Mouse (Mus musculus): ENCODE measurements around the gene Crybg1. TPM values are rescaled to one million over a fixed set of nuclear protein-coding genes. Genes with fewer than 3 reads are reported as not detected.

The Crybg1 gene
- polyA plus RNA-seq, 1 experiment, result 5.9 TPM

DNA sequence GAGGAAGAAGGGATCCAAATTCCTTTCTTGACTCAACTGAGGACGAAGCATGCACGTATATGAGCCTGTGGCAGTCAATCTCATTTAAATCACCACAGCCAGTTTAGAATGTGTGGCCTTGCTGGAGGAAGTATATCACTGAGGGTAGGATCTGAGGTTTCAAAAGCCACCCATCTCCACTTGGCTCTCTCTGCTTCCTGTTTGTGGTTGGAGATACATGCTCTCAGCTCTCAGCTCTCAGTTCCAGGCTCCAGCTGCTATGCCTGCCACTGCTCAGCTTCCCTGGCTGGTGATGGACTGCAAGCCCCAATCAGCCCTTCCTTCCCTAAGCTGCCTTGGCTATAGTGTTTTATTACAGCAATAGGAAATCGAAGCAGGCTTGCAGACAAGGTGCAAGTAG, 119.1 kb downstream of the Crybg1 start:
- DNase-seq (ENCODE audit: low read depth in 1 of 2, low spot score in 2 of 2), result no peak
- Histone ChIP-seq H3K36me3 (ENCODE audit: control insufficient read depth, insufficient read depth, low read length) (no peaks in the 10 kb centered on the region), H3K27me3 (ENCODE audit: control insufficient read depth, insufficient read depth, low read length) (no peaks in the 10 kb centered on the region), H3K27ac (ENCODE audit: insufficient read depth, low read length) (no peak overlapping the region), H3K4me1 (ENCODE audit: control insufficient read depth, insufficient read depth, insufficient read length) (peaks cover 6% of the 10 kb centered on the region; the same call in 1 of the 2 replicates), H3K4me3 (ENCODE audit: extremely low read depth, insufficient read depth, insufficient read length) (no peak overlapping the region)
- TF ChIP-seq CTCF (IDR thresholded peaks at IDR 0.05; ENCODE audit: extremely low read depth, insufficient read depth, insufficient read length, insufficient replicate concordance), result no peak
- no peak for TF ChIP-seq POLR2A (IDR thresholded peaks at IDR 0.05; ENCODE audit: low read depth, low read length)
- 6% methylated on average over 3 of the region's 3 CpGs for WGBS

- no peaks in the 10 kb centered on the region for H3K36me3 ChIP-seq (ENCODE audit: control insufficient read depth, insufficient read depth, low read length)
- TF ChIP-seq POLR2A (IDR thresholded peaks at IDR 0.05; ENCODE audit: low read depth, low read length) (no peak), CTCF (IDR thresholded peaks at IDR 0.05; ENCODE audit: extremely low read depth, insufficient read depth, insufficient read length, insufficient replicate concordance) (no peak)
- H3K4me3 ChIP-seq (ENCODE audit: extremely low read depth, insufficient read depth, insufficient read length), result no peak overlapping the region
- H3K4me1 ChIP-seq (ENCODE audit: control insufficient read depth, insufficient read depth, insufficient read length), result peaks cover 6% of the 10 kb centered on the region; the same call in 1 of the 2 replicates
- H3K27ac ChIP-seq (ENCODE audit: insufficient read depth, low read length), result no peak overlapping the region
- H3K27me3 ChIP-seq (ENCODE audit: control insufficient read depth, insufficient read depth, low read length), result no peaks in the 10 kb centered on the region
- DNase-seq (ENCODE audit: low read depth in 1 of 2, low spot score in 2 of 2), result no peak
- WGBS, result 69% methylated on average over 1 of the region's 1 CpGs
Observed at GRCm38 (mm10) chr10:44027226-44027625, 121.4 kb downstream of the Crybg1 start.

- DNase-seq (ENCODE audit: low read depth in 1 of 2, low spot score in 2 of 2), result no peak
- no peak overlapping the region for H3K27ac ChIP-seq (ENCODE audit: insufficient read depth, low read length)
- H3K36me3 ChIP-seq (ENCODE audit: control insufficient read depth, insufficient read depth, low read length), result no peaks in the 10 kb centered on the region
- H3K4me1 ChIP-seq (ENCODE audit: control insufficient read depth, insufficient read depth, insufficient read length), result peaks cover 6% of the 10 kb centered on the region; the same call in 1 of the 2 replicates
- 94% methylated on average over 1 of the region's 1 CpGs for WGBS
- H3K4me3 ChIP-seq (ENCODE audit: extremely low read depth, insufficient read depth, insufficient read length), result no peak overlapping the region
- no peak for TF ChIP-seq CTCF (IDR thresholded peaks at IDR 0.05; ENCODE audit: extremely low read depth, insufficient read depth, insufficient read length, insufficient replicate concordance)
- TF ChIP-seq POLR2A (IDR thresholded peaks at IDR 0.05; ENCODE audit: low read depth, low read length), result no peak
- no peaks in the 10 kb centered on the region for H3K27me3 ChIP-seq (ENCODE audit: control insufficient read depth, insufficient read depth, low read length)
Observed at GRCm38 (mm10) chr10:44026105-44026504, 122.5 kb downstream of the Crybg1 start.

GRCm38 (mm10) chr10:44024705-44025104, 123.9 kb downstream of the Crybg1 start:
- no peaks in the 10 kb centered on the region for H3K27me3 ChIP-seq (ENCODE audit: control insufficient read depth, insufficient read depth, low read length)
- no peak for DNase-seq (ENCODE audit: low read depth in 1 of 2, low spot score in 2 of 2)
- peaks cover 3% of the 10 kb centered on the region; the same call in 1 of the 2 replicates for H3K4me1 ChIP-seq (ENCODE audit: control insufficient read depth, insufficient read depth, insufficient read length)
- TF ChIP-seq POLR2A (IDR thresholded peaks at IDR 0.05; ENCODE audit: low read depth, low read length) (no peak), CTCF (IDR thresholded peaks at IDR 0.05; ENCODE audit: extremely low read depth, insufficient read depth, insufficient read length, insufficient replicate concordance) (no peak)
- H3K36me3 ChIP-seq (ENCODE audit: control insufficient read depth, insufficient read depth, low read length), result no peaks in the 10 kb centered on the region
- no peak overlapping the region for H3K4me3 ChIP-seq (ENCODE audit: extremely low read depth, insufficient read depth, insufficient read length)
- 52% methylated on average over 10 of the region's 10 CpGs for WGBS
- H3K27ac ChIP-seq (ENCODE audit: insufficient read depth, low read length), result no peak overlapping the region

- H3K4me1 ChIP-seq (ENCODE audit: control insufficient read depth, insufficient read depth, insufficient read length), result no peaks in the 10 kb centered on the region
- H3K27me3 ChIP-seq (ENCODE audit: control insufficient read depth, insufficient read depth, low read length), result no peaks in the 10 kb centered on the region
- TF ChIP-seq CTCF (IDR thresholded peaks at IDR 0.05; ENCODE audit: extremely low read depth, insufficient read depth, insufficient read length, insufficient replicate concordance) (no peak), POLR2A (IDR thresholded peaks at IDR 0.05; ENCODE audit: low read depth, low read length) (no peak)
- H3K36me3 ChIP-seq (ENCODE audit: control insufficient read depth, insufficient read depth, low read length), result no peaks in the 10 kb centered on the region
- no peak overlapping the region for H3K4me3 ChIP-seq (ENCODE audit: extremely low read depth, insufficient read depth, insufficient read length)
- DNase-seq (ENCODE audit: low read depth in 1 of 2, low spot score in 2 of 2), result no peak
- WGBS, result 77% methylated on average over 4 of the region's 4 CpGs
- no peak overlapping the region for H3K27ac ChIP-seq (ENCODE audit: insufficient read depth, low read length)
Observed at GRCm38 (mm10) chr10:44020141-44020540, 128.5 kb downstream of the Crybg1 start.

DNA sequence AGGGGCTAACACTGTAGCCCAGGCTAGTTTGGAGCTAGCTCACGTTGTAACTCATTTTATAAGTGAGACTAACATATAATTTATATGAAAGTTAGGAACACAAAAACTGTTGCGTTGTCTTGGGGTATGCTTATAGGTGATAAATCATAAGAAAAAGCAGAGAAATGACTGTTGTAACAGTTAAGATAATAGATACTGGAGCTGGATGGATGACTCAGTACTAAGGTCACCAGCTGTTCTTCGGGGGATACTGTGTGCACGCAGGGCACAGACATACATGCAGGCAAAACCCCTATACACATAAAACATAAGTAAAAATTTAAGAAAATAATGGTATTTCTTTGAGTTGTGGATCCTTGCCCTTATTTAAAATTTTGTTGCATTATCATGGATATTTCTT, 130.1 kb downstream of the Crybg1 start:
- no peak overlapping the region for H3K4me3 ChIP-seq (ENCODE audit: extremely low read depth, insufficient read depth, insufficient read length)
- no peak for TF ChIP-seq CTCF (IDR thresholded peaks at IDR 0.05; ENCODE audit: extremely low read depth, insufficient read depth, insufficient read length, insufficient replicate concordance)
- no peak for TF ChIP-seq POLR2A (IDR thresholded peaks at IDR 0.05; ENCODE audit: low read depth, low read length)
- DNase-seq (ENCODE audit: low read depth in 1 of 2, low spot score in 2 of 2), result no peak
- H3K27ac ChIP-seq (ENCODE audit: insufficient read depth, low read length), result no peak overlapping the region
- H3K36me3 ChIP-seq (ENCODE audit: control insufficient read depth, insufficient read depth, low read length), result no peaks in the 10 kb centered on the region
- 85% methylated on average over 4 of the region's 4 CpGs for WGBS
- no peaks in the 10 kb centered on the region for H3K4me1 ChIP-seq (ENCODE audit: control insufficient read depth, insufficient read depth, insufficient read length)
- H3K27me3 ChIP-seq (ENCODE audit: control insufficient read depth, insufficient read depth, low read length), result no peaks in the 10 kb centered on the region

GRCm38 (mm10) chr10:44015631-44016030, 133.0 kb downstream of the Crybg1 start:
- WGBS, result 73% methylated on average over 2 of the region's 2 CpGs
- Histone ChIP-seq H3K27ac (ENCODE audit: insufficient read depth, low read length) (no peak overlapping the region), H3K36me3 (ENCODE audit: control insufficient read depth, insufficient read depth, low read length) (no peaks in the 10 kb centered on the region), H3K4me3 (ENCODE audit: extremely low read depth, insufficient read depth, insufficient read length) (no peak overlapping the region), H3K4me1 (ENCODE audit: control insufficient read depth, insufficient read depth, insufficient read length) (no peaks in the 10 kb centered on the region), H3K27me3 (ENCODE audit: control insufficient read depth, insufficient read depth, low read length) (no peaks in the 10 kb centered on the region)
- DNase-seq (ENCODE audit: low read depth in 1 of 2, low spot score in 2 of 2), result no peak
- TF ChIP-seq CTCF (IDR thresholded peaks at IDR 0.05; ENCODE audit: extremely low read depth, insufficient read depth, insufficient read length, insufficient replicate concordance), result no peak
- TF ChIP-seq POLR2A (IDR thresholded peaks at IDR 0.05; ENCODE audit: low read depth, low read length), result no peak

Data from spleen, adult 2 months (tissue).